Mouse (Mus musculus) heart, postnatal 10 days (tissue): ENCODE results near the gene Ero1lb. TPM values are rescaled to one million over a fixed set of nuclear protein-coding genes. Genes with fewer than 3 reads are reported as not detected.

Source experiments
- DNase-seq, 2 experiments: peaks; one replicate each; pipeline ENCODE4 v3.0.0; 2021
- intact Hi-C: fragments of 180-260 bp; cut with DNase I; formaldehyde crosslinking; loops from one replicate; pipeline ENCODE4 v1.15.1; 2025
- total RNA-seq, 2 experiments: library from RNA; stranded (reverse); gene quantifications; 2 replicates each; pipeline ENCODE4 v1.2.3; 2021

Gene Ero1lb
- 1 to 10 TPM; 1.6 to 1.8 TPM for total RNA-seq

GRCm38 (mm10) chr13:12565621-12566390 lies at the start of gene Ero1lb:
Gene Ero1lb, plus strand, starts transcription at chr13:12565874.
- intact Hi-C loops, result loop anchor here (10.0 kb wide), 1 partner anchor 311 kb away; the partner anchor contains the start of gene Mtr
- peak; percentile 98 for DNase-seq

- intact Hi-C loops, result loop anchor here (5.0 kb wide), 1 partner anchor 42 kb away; no protein-coding TSS in a partner anchor
- peak in 1 of 2 experiments; percentile 21 for DNase-seq
These were observed 46.3 kb upstream of the Ero1lb start for GRCm38 (mm10) chr13:12519371-12519770.

DNA sequence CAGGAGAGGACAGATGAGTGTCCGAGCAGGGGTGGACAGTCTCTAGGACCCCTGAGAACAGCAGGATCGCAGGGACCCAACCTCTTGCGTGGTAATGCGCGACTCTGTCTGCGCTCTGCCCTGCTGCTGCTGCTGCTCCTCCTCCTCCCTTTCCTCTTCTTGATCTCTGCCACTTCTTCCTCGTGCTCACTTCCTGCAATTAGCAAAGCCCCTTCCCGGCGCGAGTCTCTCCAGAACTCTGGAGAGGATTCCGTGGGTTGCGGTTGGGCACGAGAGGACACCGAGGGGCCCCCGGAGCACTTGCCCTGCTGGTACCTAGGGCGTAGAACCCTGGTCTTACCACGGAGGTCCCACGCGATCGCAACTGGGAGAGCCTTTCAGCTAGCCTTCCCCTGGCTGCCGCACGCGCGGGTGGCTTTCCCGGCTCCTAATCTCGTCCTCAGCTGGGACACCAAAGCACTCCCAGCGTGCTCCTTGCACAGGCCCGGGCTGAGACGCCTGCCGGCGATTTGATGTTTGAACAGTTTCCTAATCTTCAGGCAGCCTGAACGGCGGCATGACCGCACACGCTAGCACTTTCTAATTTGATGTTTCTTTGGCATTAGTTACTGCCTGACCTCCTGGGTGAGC lies 45.6 kb upstream of the Ero1lb start, which contains the start of gene Edaradd:
Gene Edaradd (minus strand): TSS at position 484 of the 630 bp plus-strand sequence.
- intact Hi-C loops, result loop anchor here (5.0 kb wide), 1 partner anchor 43 kb away; no protein-coding TSS in a partner anchor
- DNase-seq, result peak; percentile 68 to 69

- DNase-seq, result no peak
- intact Hi-C loops, result no loop called here
These were observed 43.3 kb upstream of the Ero1lb start for GRCm38 (mm10) chr13:12522346-12522745.

- intact Hi-C loops, result no loop called here
These were observed 40.0 kb upstream of the Ero1lb start for GRCm38 (mm10) chr13:12525678-12526077.

DNA sequence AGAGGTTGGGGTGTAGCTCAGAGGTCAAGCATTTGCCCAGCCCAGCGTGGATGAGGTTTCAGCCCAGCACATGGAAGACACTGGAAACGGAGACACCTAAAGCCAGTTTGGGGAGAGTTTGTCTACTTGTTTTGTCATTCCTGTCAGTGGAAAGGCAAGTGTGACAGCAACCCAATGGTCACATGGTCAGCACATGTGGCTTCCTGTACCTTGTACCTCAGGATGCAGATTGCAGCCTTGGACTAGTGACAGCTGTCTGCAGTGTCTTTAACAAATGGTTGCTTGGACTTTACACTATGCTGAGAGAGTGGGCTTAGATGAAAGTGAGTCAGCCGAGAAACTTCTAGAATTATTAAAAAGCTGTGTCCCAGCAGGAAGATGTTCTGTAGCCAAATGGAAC lies 31.0 kb upstream of the Ero1lb start:
- intact Hi-C loops, result no loop called here
- DNase-seq, result no peak

More at GRCm38 (mm10) chr13:12525678-12526077, 40.0 kb upstream of the Ero1lb start:
- DNase-seq, result no peak

GRCm38 (mm10) chr13:12537971-12538370 lies 27.7 kb upstream of the Ero1lb start:
- peak; percentile 27 to 62 for DNase-seq
- intact Hi-C loops, result no loop called here

- intact Hi-C loops, result no loop called here
- no peak for DNase-seq
These were observed 26.0 kb upstream of the Ero1lb start for GRCm38 (mm10) chr13:12539716-12540115.

DNA sequence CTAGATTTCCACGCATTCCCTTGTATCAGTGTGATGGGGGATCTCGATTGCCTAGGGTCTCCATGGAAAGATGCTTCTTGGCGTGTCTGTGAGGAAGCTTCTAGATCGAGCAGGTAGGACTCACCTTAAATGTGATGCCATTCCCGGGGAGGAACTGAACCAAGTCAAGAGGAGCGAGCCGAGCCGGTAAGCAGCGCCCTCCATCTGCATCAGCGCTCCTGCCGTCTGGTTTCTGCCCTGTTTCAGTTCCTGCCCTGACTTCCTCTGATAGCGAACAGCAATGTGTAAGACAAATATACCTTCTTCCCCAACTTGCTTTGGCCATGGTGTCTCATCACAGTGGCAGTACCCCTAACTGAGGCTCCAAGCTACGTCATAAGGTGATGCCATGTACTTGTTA lies 25.6 kb upstream of the Ero1lb start:
- DNase-seq, result no peak
- intact Hi-C loops, result no loop called here

DNA sequence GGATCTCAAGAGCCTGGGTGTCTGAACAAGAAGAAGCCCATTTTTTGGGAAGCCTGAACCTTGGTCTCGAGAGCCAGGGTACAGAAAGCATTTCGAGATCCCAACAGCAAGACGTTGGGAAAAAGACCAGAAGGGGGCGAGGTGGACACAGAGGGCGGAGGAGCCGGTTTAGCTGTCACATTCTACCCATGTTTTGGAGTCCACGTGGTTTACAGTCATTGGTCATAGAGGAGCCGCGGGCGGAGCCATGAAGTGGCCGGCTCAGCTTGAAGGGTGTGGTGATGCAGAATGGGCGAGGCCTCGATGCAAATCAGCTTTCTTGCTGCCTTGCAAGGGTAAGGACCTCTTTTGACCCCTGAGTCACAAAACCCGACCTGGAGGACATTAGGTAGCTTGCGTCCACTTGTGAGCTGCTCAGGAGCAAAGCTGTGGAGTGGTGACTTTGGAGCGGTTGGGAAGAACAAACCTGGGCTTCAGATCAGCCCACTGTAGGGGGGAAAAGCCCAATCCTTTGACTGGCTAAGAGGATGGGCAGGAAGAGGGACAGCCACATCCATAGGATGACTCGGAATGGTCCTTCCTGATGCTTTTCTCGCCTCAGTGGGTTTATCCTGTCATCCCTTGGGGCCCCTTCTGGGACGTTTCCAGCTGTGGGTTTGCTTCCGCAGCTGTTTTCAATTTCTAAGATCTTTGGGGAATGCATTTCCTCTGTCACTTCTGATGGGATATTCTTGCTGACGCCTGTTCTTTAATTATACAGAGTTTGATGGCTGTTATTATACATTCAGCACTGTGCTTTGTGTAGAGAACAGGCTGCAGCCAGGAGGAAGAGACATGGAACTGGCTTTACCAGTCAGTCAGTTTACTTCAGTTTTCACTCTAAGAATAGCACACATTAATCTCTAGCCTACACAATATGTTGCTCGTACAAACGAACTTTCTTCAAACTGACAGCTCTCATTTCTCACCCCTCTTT lies 23.4 kb upstream of the Ero1lb start:
- DNase-seq, result peak; percentile 58 to 67
- intact Hi-C loops, result no loop called here

DNA sequence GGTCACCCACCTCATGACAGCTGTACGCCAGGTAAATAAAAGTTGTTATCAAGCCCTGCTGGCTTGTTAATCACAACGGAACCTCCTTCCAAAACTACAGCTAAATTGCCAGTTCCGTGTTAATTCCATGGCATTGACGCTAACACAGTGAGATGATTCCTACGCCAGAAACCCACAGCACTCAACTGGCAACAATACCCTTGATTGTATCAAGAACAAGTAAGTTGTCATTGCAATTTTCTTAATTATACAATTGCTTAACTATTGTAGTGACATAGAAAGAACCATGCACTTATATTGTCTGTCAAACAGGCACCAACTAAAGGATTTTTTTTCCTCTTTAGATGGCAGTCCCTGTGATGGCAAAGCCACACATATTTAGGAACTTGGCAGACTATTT lies 22.4 kb upstream of the Ero1lb start:
- intact Hi-C loops, result no loop called here
- DNase-seq, result no peak

- DNase-seq, result no peak
- intact Hi-C loops, result no loop called here
These were observed 21.6 kb upstream of the Ero1lb start for GRCm38 (mm10) chr13:12543880-12544568.

DNA sequence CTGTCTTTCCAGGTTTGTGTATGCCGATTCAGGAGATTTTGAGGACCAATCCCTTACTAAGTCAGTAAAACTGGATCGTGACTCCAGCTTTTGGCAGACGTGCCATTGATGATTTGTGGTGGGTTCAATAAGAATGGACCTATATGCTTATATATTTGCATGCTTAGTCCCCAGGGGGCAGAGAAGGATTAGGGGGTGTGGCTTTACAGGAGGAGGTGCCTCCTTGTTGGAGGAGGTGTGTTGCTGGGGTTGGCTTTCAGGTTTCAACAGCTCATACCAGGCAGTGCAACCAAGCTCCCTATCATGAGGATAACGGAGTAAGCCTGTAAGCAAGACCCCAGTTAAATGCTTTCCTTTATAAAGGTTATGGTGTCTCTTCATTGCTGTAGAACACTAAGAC lies 11.5 kb upstream of the Ero1lb start:
- intact Hi-C loops, result no loop called here
- no peak for DNase-seq

DNA sequence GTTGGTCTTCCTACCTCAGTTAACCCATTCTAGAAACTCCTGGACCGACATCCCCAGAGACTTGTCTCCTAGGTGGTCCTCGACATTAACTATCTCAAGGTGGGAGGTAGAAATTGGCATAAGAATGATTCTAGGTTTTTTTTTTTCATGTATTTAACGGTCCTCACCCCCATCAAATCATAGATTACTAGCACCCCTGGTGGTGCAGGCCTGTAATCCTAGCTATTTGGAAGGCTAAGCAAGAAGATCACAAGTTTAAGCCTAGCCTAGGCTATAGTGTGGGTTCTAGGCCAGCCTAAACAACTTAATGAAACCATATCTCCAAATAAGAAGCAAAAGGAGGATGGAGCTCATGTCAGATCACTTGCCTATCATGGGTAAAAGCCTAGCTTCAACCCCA lies 6.6 kb upstream of the Ero1lb start:
- intact Hi-C loops, result no loop called here
- no peak for DNase-seq

DNA sequence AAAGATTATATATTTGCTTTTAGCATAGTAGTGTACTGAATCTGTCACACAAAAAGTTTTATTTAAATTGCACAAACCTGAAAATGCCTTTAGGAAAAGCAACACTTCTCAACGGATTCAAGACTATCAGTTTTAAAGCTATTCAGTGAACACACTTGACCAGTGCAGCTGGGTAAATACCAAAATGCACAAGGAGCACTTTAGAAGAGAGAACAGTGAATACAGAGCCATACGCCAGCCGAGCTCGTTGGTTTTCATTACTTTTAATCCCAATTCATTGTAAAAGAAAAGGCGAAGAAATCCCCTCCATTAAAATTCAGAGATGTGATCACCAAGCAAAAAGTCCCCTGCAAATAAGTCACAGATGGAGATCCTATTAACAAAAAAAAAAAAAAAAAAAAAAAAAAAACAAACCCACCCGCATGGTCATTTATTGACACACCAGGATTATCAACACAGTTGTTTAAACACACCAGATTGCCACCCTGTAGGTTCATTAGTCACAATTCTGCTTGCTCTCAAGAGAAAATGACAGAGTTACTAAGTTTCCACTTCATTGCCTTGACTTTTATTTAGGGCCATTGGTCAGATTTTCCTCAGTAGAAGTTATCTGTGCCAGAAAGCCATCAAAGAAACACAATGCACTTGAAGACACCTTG lies 6.1 kb upstream of the Ero1lb start:
- DNase-seq, result no peak

GRCm38 (mm10) chr13:12561729-12562128 lies 3.9 kb upstream of the Ero1lb start:
- intact Hi-C loops, result loop anchor here (10.0 kb wide), 1 partner anchor 307 kb away; the partner anchor contains the start of gene Mtr
- DNase-seq, result no peak

More for the DNA sequence above, 6.1 kb upstream of the Ero1lb start:
- intact Hi-C loops, result loop anchor here (10.0 kb wide), 1 partner anchor 305 kb away; the partner anchor contains the start of gene Mtr

GRCm38 (mm10) chr13:12562256-12562655 lies 3.4 kb upstream of the Ero1lb start:
- intact Hi-C loops, result loop anchor here (10.0 kb wide), 1 partner anchor 307 kb away; the partner anchor contains the start of gene Mtr
- DNase-seq, result no peak

DNA sequence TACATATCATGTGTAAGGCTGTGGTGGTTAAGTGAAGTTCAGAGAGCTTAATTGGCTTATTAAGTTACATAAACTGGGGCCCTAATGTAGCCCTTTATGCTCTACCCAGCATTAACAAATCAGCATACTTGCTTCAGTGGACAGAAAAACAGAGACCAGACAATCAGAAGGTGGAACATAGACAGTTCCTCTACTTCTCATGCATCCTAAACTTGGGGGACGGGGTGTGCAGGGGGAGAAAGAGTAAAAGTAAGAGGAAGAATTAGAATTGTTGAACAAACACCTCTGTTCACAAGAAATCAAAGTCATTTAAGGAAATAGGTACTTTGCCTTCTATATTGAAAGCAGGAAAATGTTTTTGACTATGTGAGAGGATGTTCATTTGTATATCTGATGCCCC lies 2.3 kb downstream of the Ero1lb start:
- intact Hi-C loops, result loop anchor here (2.0 to 10.0 kb wide), 2 partner anchors 105 to 313 kb away; partner anchors contain the start of gene Mtr
- DNase-seq, result no peak
